Mouse (Mus musculus) embryonic fibroblast, embryonic 13.5 days (primary cell): ENCODE measurements around the gene Omg. TPM values are rescaled to one million over a fixed set of nuclear protein-coding genes. Genes with fewer than 3 reads are reported as not detected.

Experiments used
- H3K27ac ChIP-seq: 2 replicates; pipeline ENCODE4 v1.5.1; 2012; ENCODE audit warnings: low read length, control low read depth, inconsistent platforms; ENCODE audit not compliant: insufficient read depth
- H3K4me1 ChIP-seq: 2 replicates; pipeline ENCODE4 v1.6.1; 2011; ENCODE audit warnings: low read length; ENCODE audit not compliant: control insufficient read depth, insufficient read depth
- H3K4me3 ChIP-seq: 2 replicates; pipeline ENCODE4 v1.5.1; 2011; ENCODE audit warnings: mild to moderate bottlenecking, control low read depth, low read length; ENCODE audit not compliant: insufficient read depth
- CTCF ChIP-seq: IDR thresholded peaks from 2 replicates; pipeline ENCODE4 v1.5.1; 2011; ENCODE audit warnings: mild to moderate bottlenecking, control low read depth, low read length, moderate library complexity, borderline replicate concordance; ENCODE audit not compliant: insufficient read depth
- POLR2A ChIP-seq: IDR thresholded peaks from 2 replicates; pipeline ENCODE4 v1.6.1; 2011; ENCODE audit warnings: low read depth, mild to moderate bottlenecking, control low read depth, low read length, moderate library complexity
- polyA plus RNA-seq: library from polyadenylated mRNA; stranded (reverse); fragments of >200 nt; gene quantifications from 2 replicates; pipeline ENCODE4 v1.2.4, GENCODE M21; 2011; ENCODE audit warnings: low read depth; ENCODE audit not compliant: missing spikeins, insufficient read length

Omg gene
- polyA plus RNA-seq, 1 experiment: not detected

- Histone ChIP-seq H3K4me1 (peaks cover 2% of the 10 kb centered on the region; the same call in 1 of the 2 replicates), H3K4me3 (no peak overlapping the region), H3K27ac (no peak overlapping the region)
- TF ChIP-seq POLR2A (no peak), CTCF (no peak)
Measured at GRCm38 (mm10) chr11:79483392-79483791, 20.5 kb downstream of the Omg start.

GRCm38 (mm10) chr11:79468097-79468496, 35.8 kb downstream of the Omg start:
- H3K4me3 ChIP-seq: no peak overlapping the region
- TF ChIP-seq POLR2A: no peak
- TF ChIP-seq CTCF: no peak
- H3K4me1 ChIP-seq: no peaks in the 10 kb centered on the region
- H3K27ac ChIP-seq: no peak overlapping the region

DNA sequence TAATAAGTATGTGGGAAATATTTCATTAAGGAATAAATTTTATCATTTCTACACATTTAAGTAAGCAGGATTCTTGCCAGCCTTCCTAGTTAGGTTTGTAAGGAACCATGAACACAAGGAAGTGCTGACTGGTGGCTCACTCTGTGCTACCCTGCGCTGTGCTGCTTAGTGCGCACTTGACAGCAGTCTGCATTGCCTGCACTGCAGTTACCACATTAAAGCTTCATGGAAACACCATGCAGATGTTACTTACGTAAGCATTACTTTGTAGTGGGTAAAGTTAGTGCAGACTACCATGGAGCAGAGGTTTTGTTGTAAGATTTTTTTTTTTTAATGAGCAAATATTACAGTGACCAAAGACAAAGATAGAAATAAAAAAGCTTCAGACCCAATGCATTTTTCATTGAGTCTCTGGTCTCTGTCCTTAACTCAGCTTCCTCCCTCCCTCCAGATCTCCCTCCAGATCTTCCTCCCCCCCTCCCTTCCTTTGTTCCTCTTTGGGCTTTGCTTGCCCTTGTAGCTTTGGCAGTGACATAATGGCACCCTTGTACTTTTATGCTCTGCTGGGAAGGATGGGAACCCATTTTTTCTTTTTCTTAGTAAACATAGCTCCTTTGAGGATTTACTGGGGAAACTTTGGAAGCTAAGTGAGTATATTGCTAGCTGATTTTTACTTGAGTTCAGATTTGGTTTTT, 43.0 kb downstream of the Omg start:
- TF ChIP-seq CTCF (no peak), POLR2A (no peak)
- no peaks in the 10 kb centered on the region for H3K4me1 ChIP-seq

GRCm38 (mm10) chr11:79459846-79460245, 44.0 kb downstream of the Omg start:
- Histone ChIP-seq H3K4me3 (no peak overlapping the region), H3K27ac (no peak overlapping the region), H3K4me1 (no peaks in the 10 kb centered on the region)
- TF ChIP-seq POLR2A (no peak), CTCF (no peak)

More for the DNA sequence above, 43.0 kb downstream of the Omg start:
- Histone ChIP-seq H3K27ac (no peak overlapping the region), H3K4me3 (no peak overlapping the region)

DNA sequence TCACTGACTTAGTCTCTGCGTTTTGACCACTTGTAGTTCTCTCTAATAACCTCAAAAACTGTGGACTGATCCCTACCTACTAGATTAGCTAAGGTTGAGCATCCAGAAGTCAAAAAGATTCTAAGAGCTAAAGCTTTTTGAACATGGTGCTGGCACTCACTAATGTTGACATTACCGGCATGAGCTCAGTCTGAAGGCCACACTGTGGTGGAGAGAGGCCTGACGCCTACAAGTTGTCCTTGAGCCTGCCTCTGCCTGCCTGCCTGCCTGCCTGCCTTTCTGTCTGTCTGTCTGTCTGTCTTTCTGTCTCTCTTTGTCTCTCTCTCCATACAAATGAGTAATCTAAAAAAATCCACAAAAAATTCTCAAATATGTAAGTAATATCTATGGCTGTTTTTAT, 46.0 kb downstream of the Omg start:
- TF ChIP-seq POLR2A (no peak), CTCF (no peak)
- Histone ChIP-seq H3K4me1 (no peaks in the 10 kb centered on the region; the same call in 1 of the 2 replicates), H3K27ac (no peak overlapping the region), H3K4me3 (no peak overlapping the region)

- no peak for TF ChIP-seq POLR2A
- Histone ChIP-seq H3K4me3 (no peak overlapping the region), H3K27ac (no peak overlapping the region), H3K4me1 (no peaks in the 10 kb centered on the region; the same call in 1 of the 2 replicates)
Measured at GRCm38 (mm10) chr11:79452966-79453365, 50.9 kb downstream of the Omg start.

Other genes with a start within 250 kb of the Omg start
- 227 and 261 TPM in 2 replicates for gene Wsb1, start 249.4 kb downstream of the Omg start, polyA plus RNA-seq
- not detected in 2 replicates for gene Gm9964, start 207.2 kb downstream of the Omg start, polyA plus RNA-seq
- gene Nf1, start 164.4 kb downstream of the Omg start, polyA plus RNA-seq: 56.3 and 65.2 TPM in 2 replicates
- gene Evi2b, start 19.7 kb upstream of the Omg start, polyA plus RNA-seq: 0.43 and 1.4 TPM in 2 replicates
- gene Evi2, start 26.5 kb upstream of the Omg start, polyA plus RNA-seq: not detected in 2 replicates
- 3.3 and 4.2 TPM in 2 replicates for gene Evi2a, start 26.5 kb upstream of the Omg start, polyA plus RNA-seq
- gene Rab11fip4, start 87.1 kb upstream of the Omg start, polyA plus RNA-seq: 0.25 and 0.50 TPM in 2 replicates